Mouse (Mus musculus): Measurements from ENCODE around the gene Pabpc5. TPM values are rescaled to one million over a fixed set of nuclear protein-coding genes. Genes with fewer than 3 reads are reported as not detected.
A peak's percentile ranks its signal among the peaks of the same experiment; 100 is the strongest.

The Pabpc5 gene
- polyA plus RNA-seq (2012; rRNA removed), result 0.96 and 1.2 TPM in 2 replicates

DNA sequence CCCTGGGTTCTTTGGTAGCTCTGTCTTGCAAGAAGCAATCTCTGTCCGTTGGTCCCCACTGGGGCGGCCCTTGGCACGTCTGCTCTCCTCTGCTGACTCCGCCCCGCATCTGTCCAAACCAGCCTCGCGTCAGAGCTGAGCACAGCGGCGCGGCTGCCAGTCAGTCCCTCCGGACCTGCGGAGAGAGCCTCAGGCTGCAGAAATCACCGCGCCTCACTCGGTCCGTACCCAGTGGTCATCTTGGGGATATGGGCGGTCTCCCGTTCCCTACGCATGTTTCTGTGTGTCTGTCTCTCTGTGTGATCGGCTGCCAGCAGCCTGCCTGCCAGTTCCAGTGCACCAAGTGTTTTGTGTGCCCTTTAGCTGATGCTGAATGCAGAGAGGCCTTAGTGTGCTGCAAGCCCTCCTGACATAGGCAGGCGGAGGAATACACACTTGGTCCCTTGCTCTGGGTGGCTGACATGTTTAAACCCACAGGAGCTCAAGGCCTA is at the start of gene Pabpc5:
Gene Pabpc5 (plus strand): TSS at position 116 of the 491 bp plus-strand sequence.
- Histone ChIP-seq H3K4me1 (ENCODE audit: control insufficient read depth, insufficient read depth, low read length) (no peaks in the 10 kb centered on the region), H3K27ac (ENCODE audit: insufficient read depth, low read length) (peak within 1 kb of the TSS; percentile 41; the same call in 1 of the 2 replicates), H3K4me3 (ENCODE audit: insufficient read depth, low read length) (peak within 1 kb of the TSS; percentile 75)
- peak; percentile 66; the same call in 1 of the 2 replicates for TF ChIP-seq POLR2A (IDR thresholded peaks at IDR 0.05; ENCODE audit: extremely low read depth, insufficient read depth, low read length)
- TF ChIP-seq CTCF (IDR thresholded peaks at IDR 0.05; ENCODE audit: extremely low read depth, insufficient read depth, low read length), result no peak

DNA sequence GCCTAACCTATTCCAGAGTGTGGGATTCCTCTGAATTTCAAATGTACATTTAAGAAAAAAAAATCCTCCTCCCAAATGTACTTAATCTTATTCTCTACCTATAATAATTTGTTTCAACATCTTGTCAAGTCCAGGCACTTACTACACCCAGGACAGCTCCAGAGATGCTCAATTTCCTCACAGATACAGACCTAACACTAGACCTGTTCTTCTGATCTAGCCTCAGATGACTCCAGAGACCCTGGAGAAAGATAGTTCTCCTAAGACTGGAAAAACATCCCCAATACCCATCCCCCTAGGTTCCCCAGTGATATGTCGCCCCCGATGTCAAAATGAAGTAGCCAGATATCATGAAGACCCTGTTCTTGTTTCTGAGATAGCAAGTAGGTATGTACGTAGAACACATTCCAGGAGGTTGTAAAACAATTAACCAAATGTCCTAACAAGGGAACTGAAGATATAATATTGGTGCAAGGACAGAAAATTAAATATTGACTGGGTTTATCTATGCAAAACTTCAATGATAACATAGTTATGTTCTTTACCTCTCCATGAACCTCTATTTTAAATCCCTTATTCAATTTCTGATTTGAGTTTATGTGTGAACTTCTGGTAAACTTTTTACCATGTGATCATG is 39.9 kb upstream of the Pabpc5 start:
- H3K4me3 ChIP-seq (ENCODE audit: insufficient read depth, low read length), result no peak overlapping the region
- no peaks in the 10 kb centered on the region for H3K4me1 ChIP-seq (ENCODE audit: control insufficient read depth, insufficient read depth, low read length)
- TF ChIP-seq CTCF (IDR thresholded peaks at IDR 0.05; ENCODE audit: extremely low read depth, insufficient read depth, low read length) (no peak), POLR2A (IDR thresholded peaks at IDR 0.05; ENCODE audit: extremely low read depth, insufficient read depth, low read length) (no peak)
- no peak overlapping the region for H3K27ac ChIP-seq (ENCODE audit: insufficient read depth, low read length)

DNA sequence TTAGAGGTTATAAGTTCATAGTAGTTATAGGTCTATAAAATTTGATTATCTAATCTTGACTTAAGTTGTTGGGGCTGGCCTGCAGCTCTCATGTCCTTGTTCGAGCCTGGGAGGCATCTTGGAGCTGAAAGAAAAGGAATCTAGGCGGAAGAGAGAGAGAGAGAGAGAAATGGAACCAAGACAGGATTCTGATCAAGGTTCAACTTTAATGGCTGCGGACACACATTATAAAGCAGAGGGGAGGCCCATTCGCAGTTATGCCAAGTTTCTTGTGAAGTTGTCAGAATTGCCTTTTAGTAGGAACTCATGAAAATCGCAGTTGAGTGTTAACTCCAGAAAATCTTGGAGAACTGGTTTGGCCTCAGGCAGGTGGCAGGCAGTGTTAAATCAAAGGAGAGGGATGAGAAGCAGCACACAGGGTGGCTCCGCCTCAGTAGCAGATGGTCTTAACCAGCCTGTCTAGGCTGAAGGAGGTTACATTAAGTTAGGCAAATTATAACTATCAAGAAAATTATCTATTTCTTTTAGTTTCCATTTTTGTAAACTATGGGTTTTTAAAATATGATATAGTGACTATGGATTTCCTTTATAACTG is 38.6 kb upstream of the Pabpc5 start:
- no peak for TF ChIP-seq POLR2A (IDR thresholded peaks at IDR 0.05; ENCODE audit: extremely low read depth, insufficient read depth, low read length)
- no peak for TF ChIP-seq CTCF (IDR thresholded peaks at IDR 0.05; ENCODE audit: extremely low read depth, insufficient read depth, low read length)
- no peak overlapping the region for H3K27ac ChIP-seq (ENCODE audit: insufficient read depth, low read length)
- H3K4me1 ChIP-seq (ENCODE audit: control insufficient read depth, insufficient read depth, low read length), result no peaks in the 10 kb centered on the region
- no peak overlapping the region for H3K4me3 ChIP-seq (ENCODE audit: insufficient read depth, low read length)

DNA sequence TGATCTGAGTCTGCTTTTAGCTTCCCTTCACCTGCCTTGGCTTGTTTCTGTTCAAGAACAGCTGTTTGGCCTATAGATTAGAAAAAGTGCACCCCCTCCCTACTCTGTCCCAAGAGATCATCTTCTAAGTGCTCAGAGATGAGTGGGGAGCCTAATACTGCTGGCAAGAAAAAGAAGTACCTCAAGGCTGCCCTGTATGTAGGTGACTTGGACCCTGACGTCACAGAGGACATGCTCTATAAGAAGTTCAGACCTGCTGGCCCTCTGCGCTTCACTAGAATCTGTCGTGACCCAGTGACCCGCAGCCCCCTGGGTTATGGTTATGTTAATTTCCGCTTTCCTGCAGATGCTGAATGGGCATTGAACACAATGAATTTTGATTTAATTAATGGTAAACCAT is 856 bp downstream of the Pabpc5 start:
- no peaks in the 10 kb centered on the region for H3K4me1 ChIP-seq (ENCODE audit: control insufficient read depth, insufficient read depth, low read length)
- no peak for TF ChIP-seq CTCF (IDR thresholded peaks at IDR 0.05; ENCODE audit: extremely low read depth, insufficient read depth, low read length)
- TF ChIP-seq POLR2A (IDR thresholded peaks at IDR 0.05; ENCODE audit: extremely low read depth, insufficient read depth, low read length), result no peak
- peak overlapping the region; percentile 4; the same call in 1 of the 2 replicates for H3K4me3 ChIP-seq (ENCODE audit: insufficient read depth, low read length)
- no peak overlapping the region for H3K27ac ChIP-seq (ENCODE audit: insufficient read depth, low read length)

Data from cortical plate, adult 2 months (tissue).